Mouse (Mus musculus): ENCODE measurements around the gene Abca3. TPM values are rescaled to one million over a fixed set of nuclear protein-coding genes. Genes with fewer than 3 reads are reported as not detected.
"Not testable (repeated sequence)": the region's sequence is repeated elsewhere in the genome, so short reads cannot be mapped to it uniquely, and the experiment has no call there.

Gene Abca3
- polyA plus RNA-seq, 1 experiment from 2014 or later, result 4.8 TPM

GRCm38 (mm10) chr17:24442107-24442506 lies 90.4 kb downstream of the Abca3 start:
- Histone ChIP-seq H3K4me1 (replicated peaks) (no peaks in the 10 kb centered on the region), H3K4me2 (no peak overlapping the region), H3K27ac (no peak overlapping the region), H3K9me3 (no peaks in the 10 kb centered on the region), H3K36me3 (peaks cover 97% of the 10 kb centered on the region), H3K27me3 (no peaks in the 10 kb centered on the region), H3K9ac (replicated peaks) (no peak overlapping the region), H3K4me3 (replicated peaks) (no peak overlapping the region)
- no peak for ATAC-seq (ENCODE audit: insufficient number of reproducible peaks, insufficient read depth, low FRiP score, low TSS enrichment, low read depth)
- WGBS, result 89% methylated on average over 14 of the region's 14 CpGs

GRCm38 (mm10) chr17:24442632-24443155 lies 90.9 kb downstream of the Abca3 start, which contains the start of gene Dnase1l2:
Gene Dnase1l2 (minus strand): TSS chr17:24443105.
- H3K27ac ChIP-seq, result no peak within 1 kb of the TSS
- H3K4me2 ChIP-seq, result no peak within 1 kb of the TSS
- H3K9me3 ChIP-seq, result no peaks in the 10 kb centered on the region
- H3K27me3 ChIP-seq, result no peaks in the 10 kb centered on the region
- no peak within 1 kb of the TSS for H3K4me3 ChIP-seq (replicated peaks)
- no peak within 1 kb of the TSS; the same call in 1 of the 2 replicates for H3K9ac ChIP-seq (replicated peaks)
- peaks cover 97% of the 10 kb centered on the region for H3K36me3 ChIP-seq
- no peaks in the 10 kb centered on the region for H3K4me1 ChIP-seq (replicated peaks)
- ATAC-seq (ENCODE audit: insufficient number of reproducible peaks, insufficient read depth, low FRiP score, low TSS enrichment, low read depth), result no peak
- 78% methylated on average over 7 of the region's 7 CpGs for WGBS

GRCm38 (mm10) chr17:24443409-24443808 lies 91.7 kb downstream of the Abca3 start:
- no peak overlapping the region for H3K9ac ChIP-seq (replicated peaks)

GRCm38 (mm10) chr17:24446590-24446989 lies 94.8 kb downstream of the Abca3 start:
- Histone ChIP-seq H3K27me3 (no peaks in the 10 kb centered on the region), H3K9me3 (no peaks in the 10 kb centered on the region), H3K9ac (replicated peaks) (no peak overlapping the region), H3K4me3 (replicated peaks) (no peak overlapping the region), H3K4me1 (replicated peaks) (no peaks in the 10 kb centered on the region), H3K27ac (no peak overlapping the region), H3K4me2 (no peak overlapping the region), H3K36me3 (peaks cover 97% of the 10 kb centered on the region)
- ATAC-seq (ENCODE audit: insufficient number of reproducible peaks, insufficient read depth, low FRiP score, low TSS enrichment, low read depth), result no peak
- 97% methylated on average over 8 of the region's 8 CpGs for WGBS

More at GRCm38 (mm10) chr17:24443409-24443808, 91.7 kb downstream of the Abca3 start:
- no peaks in the 10 kb centered on the region for H3K27me3 ChIP-seq
- H3K36me3 ChIP-seq, result peaks cover 97% of the 10 kb centered on the region
- no peak overlapping the region for H3K27ac ChIP-seq
- H3K4me1 ChIP-seq (replicated peaks), result no peaks in the 10 kb centered on the region
- WGBS, result 94% methylated on average over 4 of the region's 4 CpGs
- no peaks in the 10 kb centered on the region for H3K9me3 ChIP-seq
- no peak for ATAC-seq (ENCODE audit: insufficient number of reproducible peaks, insufficient read depth, low FRiP score, low TSS enrichment, low read depth)
- H3K4me2 ChIP-seq, result no peak overlapping the region
- H3K4me3 ChIP-seq (replicated peaks), result no peak overlapping the region

GRCm38 (mm10) chr17:24449507-24449906 lies 97.8 kb downstream of the Abca3 start:
- Histone ChIP-seq H3K27ac (no peak overlapping the region), H3K9ac (replicated peaks) (no peak overlapping the region), H3K36me3 (peaks cover 74% of the 10 kb centered on the region), H3K9me3 (no peaks in the 10 kb centered on the region), H3K4me1 (replicated peaks) (peaks cover 6% of the 10 kb centered on the region), H3K4me3 (replicated peaks) (no peak overlapping the region), H3K27me3 (no peaks in the 10 kb centered on the region), H3K4me2 (no peak overlapping the region)
- ATAC-seq (ENCODE audit: insufficient number of reproducible peaks, insufficient read depth, low FRiP score, low TSS enrichment, low read depth), result no peak
- 88% methylated on average over 6 of the region's 6 CpGs for WGBS

- Histone ChIP-seq H3K4me1 (replicated peaks) (peaks cover 6% of the 10 kb centered on the region), H3K4me3 (replicated peaks) (no peak overlapping the region), H3K4me2 (no peak overlapping the region), H3K27ac (no peak overlapping the region), H3K9me3 (no peaks in the 10 kb centered on the region), H3K9ac (replicated peaks) (no peak overlapping the region), H3K27me3 (no peaks in the 10 kb centered on the region), H3K36me3 (peaks cover 57% of the 10 kb centered on the region)
- ATAC-seq (ENCODE audit: insufficient number of reproducible peaks, insufficient read depth, low FRiP score, low TSS enrichment, low read depth), result no peak
- 95% methylated on average over 6 of the region's 6 CpGs for WGBS
These were observed 99.5 kb downstream of the Abca3 start for GRCm38 (mm10) chr17:24451220-24451619.

GRCm38 (mm10) chr17:24453372-24453771 lies 101.6 kb downstream of the Abca3 start:
- peak overlapping the region; percentile 70; the same call in 1 of the 2 replicates for H3K4me2 ChIP-seq
- H3K4me1 ChIP-seq (replicated peaks), result peaks cover 6% of the 10 kb centered on the region
- H3K27ac ChIP-seq, result no peak overlapping the region
- no peak overlapping the region for H3K4me3 ChIP-seq (replicated peaks)
- H3K9me3 ChIP-seq, result no peaks in the 10 kb centered on the region
- H3K27me3 ChIP-seq, result no peaks in the 10 kb centered on the region
- no peak for ATAC-seq (ENCODE audit: insufficient number of reproducible peaks, insufficient read depth, low FRiP score, low TSS enrichment, low read depth)
- WGBS, result 86% methylated on average over 2 of the region's 2 CpGs
- H3K9ac ChIP-seq (replicated peaks), result no peak overlapping the region
- H3K36me3 ChIP-seq, result peaks cover 36% of the 10 kb centered on the region

GRCm38 (mm10) chr17:24454218-24454755 lies 102.5 kb downstream of the Abca3 start:
- H3K36me3 ChIP-seq, result peaks cover 26% of the 10 kb centered on the region
- no peaks in the 10 kb centered on the region for H3K9me3 ChIP-seq
- H3K27ac ChIP-seq, result peak overlapping the region; percentile 96
- peak overlapping the region; percentile 83 for H3K9ac ChIP-seq (replicated peaks)
- WGBS, result 6% methylated on average over 14 of the region's 14 CpGs
- H3K27me3 ChIP-seq, result no peaks in the 10 kb centered on the region
- H3K4me1 ChIP-seq (replicated peaks), result peaks cover 6% of the 10 kb centered on the region
- H3K4me3 ChIP-seq (replicated peaks), result peak overlapping the region; percentile 83
- ATAC-seq (ENCODE audit: insufficient number of reproducible peaks, insufficient read depth, low FRiP score, low TSS enrichment, low read depth), result no peak
- H3K4me2 ChIP-seq, result peak overlapping the region; percentile 70

GRCm38 (mm10) chr17:24454756-24455522 lies 103.2 kb downstream of the Abca3 start:
- Histone ChIP-seq H3K9ac (replicated peaks) (peak overlapping the region; percentile 83), H3K27me3 (no peaks in the 10 kb centered on the region), H3K4me3 (replicated peaks) (peak overlapping the region; percentile 83), H3K4me1 (replicated peaks) (peaks cover 6% of the 10 kb centered on the region), H3K4me2 (peak overlapping the region; percentile 70), H3K9me3 (no peaks in the 10 kb centered on the region), H3K27ac (peak overlapping the region; percentile 96), H3K36me3 (peaks cover 20% of the 10 kb centered on the region)
- under 1% methylated on average over 67 of the region's 67 CpGs for WGBS
- ATAC-seq (ENCODE audit: insufficient number of reproducible peaks, insufficient read depth, low FRiP score, low TSS enrichment, low read depth), result peak; percentile 87

- not testable (repeated sequence) for H3K4me1 ChIP-seq (replicated peaks); H3K27me3 ChIP-seq; H3K9ac ChIP-seq (replicated peaks); H3K9me3 ChIP-seq
- 53% methylated on average over 10 of the region's 10 CpGs for WGBS
- peaks cover 13% of the 10 kb centered on the region for H3K36me3 ChIP-seq
- H3K27ac ChIP-seq, result peak overlapping the region; percentile 42; the same call in 1 of the 2 replicates
- H3K4me3 ChIP-seq (replicated peaks), result peak overlapping the region; percentile 83; the same call in 1 of the 2 replicates
- peak overlapping the region; percentile 70 for H3K4me2 ChIP-seq
- ATAC-seq (ENCODE audit: insufficient number of reproducible peaks, insufficient read depth, low FRiP score, low TSS enrichment, low read depth), result 0 out of 2 replicates have a peak, but pooled peaks have one; percentile 3
These were observed 103.9 kb downstream of the Abca3 start for GRCm38 (mm10) chr17:24455523-24456206.

Measured in limb, embryonic 12.5 days (tissue).